Mouse (Mus musculus) heart, embryonic 15.5 days (tissue): ENCODE data around the gene Krtap29-1. TPM values are rescaled to one million over a fixed set of nuclear protein-coding genes. Genes with fewer than 3 reads are reported as not detected.
A peak's percentile ranks its signal among the peaks of the same experiment; 100 is the strongest.

ENCODE experiments used
- ATAC-seq: fragments of 200-750 bp; cut with Nextera tagmentation; replicated peaks from 2 replicates; pipeline ENCODE4 v1.8.0; 2017; ENCODE audit warnings: low read depth, moderate TSS enrichment; ENCODE audit not compliant: insufficient number of reproducible peaks, insufficient read depth, low FRiP score
- H3K27ac ChIP-seq: fragments of 300-500 bp; sonication (generic); 2 replicates; pipeline ENCODE4 v1.5.1; 2015; ENCODE audit warnings: mild to moderate bottlenecking, inconsistent platforms
- H3K27me3 ChIP-seq: fragments of 300-500 bp; sonication (generic); 2 replicates; pipeline ENCODE4 v1.6.1; 2015; ENCODE audit warnings: inconsistent platforms
- H3K36me3 ChIP-seq: fragments of 300-500 bp; sonication (generic); 2 replicates; pipeline ENCODE4 v1.6.1; 2015; ENCODE audit warnings: mild to moderate bottlenecking, inconsistent platforms
- H3K4me1 ChIP-seq: fragments of 300-500 bp; sonication (generic); replicated peaks from 2 replicates; pipeline ENCODE4 v1.6.1; 2015; ENCODE audit warnings: inconsistent platforms
- H3K4me2 ChIP-seq: fragments of 300-500 bp; sonication (generic); 2 replicates; pipeline ENCODE4 v1.6.1; 2015; ENCODE audit warnings: inconsistent platforms, mild to moderate bottlenecking, moderate library complexity
- H3K4me3 ChIP-seq: fragments of 300-500 bp; sonication (generic); 2 replicates; pipeline ENCODE4 v1.5.1; 2015; ENCODE audit warnings: mild to moderate bottlenecking, inconsistent platforms
- H3K9ac ChIP-seq: fragments of 300-500 bp; sonication (generic); 2 replicates; pipeline ENCODE4 v1.6.1; 2015; ENCODE audit warnings: mild to moderate bottlenecking, inconsistent platforms
- H3K9me3 ChIP-seq: fragments of 300-500 bp; sonication (generic); replicated peaks from 2 replicates; pipeline ENCODE4 v1.6.1; 2016; ENCODE audit warnings: inconsistent platforms
- WGBS: fragments of 180-500 bp; shearing (Covaris S2); methylation state at CpG from one replicate; pipeline ENCODE4 v1.1.7; 2015; ENCODE audit warnings: mixed read lengths; 5-methylcytosine and 5-hydroxymethylcytosine counted together
- polyA plus RNA-seq: library from polyadenylated mRNA; unstranded; fragments of >200 nt; fragmentation: Nextera tagmentation; extraction: Ambion mirVana; gene quantifications from 2 replicates; pipeline ENCODE4 v1.2.1, GENCODE M21; 2015

The Krtap29-1 gene
- polyA plus RNA-seq, 1 experiment from 2014 or later, result not detected

DNA sequence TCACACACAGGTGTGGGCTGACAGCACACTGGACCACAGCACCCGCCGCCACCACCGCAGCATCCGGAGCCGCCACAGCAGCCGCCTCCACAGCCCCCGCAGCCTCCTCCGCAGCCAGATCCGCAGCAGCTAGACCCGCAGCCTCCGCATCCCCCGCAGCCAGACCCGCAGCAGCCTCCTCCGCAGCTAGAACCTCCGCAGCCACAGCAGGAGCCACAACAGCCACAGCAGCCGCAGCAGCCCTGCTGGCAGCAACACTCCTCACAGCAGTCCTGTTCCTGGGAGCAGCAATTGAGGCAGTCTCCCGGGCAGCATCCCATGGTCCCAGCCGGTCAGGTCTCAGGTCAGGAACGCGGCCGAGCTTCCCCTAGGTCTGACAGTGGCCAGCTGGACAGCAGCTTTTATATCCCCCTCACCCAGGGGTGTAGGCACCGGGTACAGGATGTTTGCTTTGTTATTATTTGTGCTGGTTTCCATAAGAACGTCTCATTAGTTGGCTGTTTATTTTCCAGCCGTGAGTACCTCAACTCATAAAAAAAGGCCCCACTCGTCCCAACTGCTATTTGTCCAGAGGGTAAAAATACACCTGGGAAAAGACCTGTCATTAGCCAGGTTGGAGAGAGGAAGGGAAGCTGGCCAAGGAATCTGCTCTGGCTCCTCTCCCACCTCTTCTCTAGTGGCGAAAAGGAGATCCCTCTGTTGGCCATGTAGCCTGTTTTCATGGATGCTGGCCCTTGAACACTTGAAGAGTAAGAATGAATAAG is 14.9 kb upstream of the Krtap29-1 start, which contains the start of gene Krtap17-1:
Gene Krtap17-1, minus strand, starts transcription at position 375 of the 764 bp plus-strand sequence.
- Histone ChIP-seq H3K36me3 (no peaks in the 10 kb centered on the region), H3K9me3 (no peaks in the 10 kb centered on the region), H3K4me1 (no peaks in the 10 kb centered on the region), H3K4me3 (no peak within 1 kb of the TSS), H3K27ac (no peak within 1 kb of the TSS), H3K9ac (no peak within 1 kb of the TSS), H3K27me3 (peaks cover 40% of the 10 kb centered on the region), H3K4me2 (0 out of 2 replicates have a peak within 1 kb of the TSS, but pooled peaks have one; percentile 6)
- no peak for ATAC-seq
- WGBS, result 20% methylated on average over 26 of the region's 26 CpGs

- Histone ChIP-seq H3K4me3 (no peak overlapping the region), H3K4me1 (no peaks in the 10 kb centered on the region)
- WGBS, result 83% methylated on average over 3 of the region's 3 CpGs
Measured at GRCm38 (mm10) chr11:99990571-99990970, 11.7 kb upstream of the Krtap29-1 start.

DNA sequence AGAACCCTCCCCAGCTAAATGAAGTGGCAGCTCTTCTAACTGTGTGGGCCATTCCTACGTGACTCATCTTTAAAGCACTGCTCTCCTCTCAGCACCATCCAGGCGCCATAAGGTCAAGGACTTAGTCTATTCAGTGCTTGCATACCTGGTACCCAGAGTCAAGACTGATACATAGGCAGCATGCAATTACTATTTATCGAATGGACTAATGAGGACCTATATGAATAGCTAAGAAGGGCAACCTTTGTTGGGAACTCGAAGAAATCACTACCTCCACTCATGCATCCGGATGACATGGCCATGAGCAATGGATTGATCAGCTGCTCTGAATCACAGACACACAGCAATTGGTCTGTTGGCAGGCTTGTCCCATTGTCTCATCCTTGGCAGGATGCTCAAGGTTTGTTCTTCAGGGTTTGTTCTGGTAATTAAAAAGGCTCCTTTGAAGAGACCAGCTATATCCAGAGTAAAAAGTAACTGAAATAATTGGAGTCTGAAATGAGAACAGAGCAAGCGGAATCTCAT is 11.1 kb upstream of the Krtap29-1 start:
- Histone ChIP-seq H3K36me3 (no peaks in the 10 kb centered on the region), H3K4me2 (no peak overlapping the region), H3K27ac (no peak overlapping the region), H3K27me3 (peaks cover 34% of the 10 kb centered on the region), H3K4me1 (no peaks in the 10 kb centered on the region), H3K4me3 (no peak overlapping the region), H3K9me3 (no peaks in the 10 kb centered on the region), H3K9ac (no peak overlapping the region)
- ATAC-seq, result no peak
- 68% methylated on average over 6 of the region's 6 CpGs for WGBS

More at GRCm38 (mm10) chr11:99990571-99990970, 11.7 kb upstream of the Krtap29-1 start:
- Histone ChIP-seq H3K9ac (no peak overlapping the region), H3K4me2 (no peak overlapping the region), H3K36me3 (no peaks in the 10 kb centered on the region), H3K27ac (no peak overlapping the region), H3K27me3 (peaks cover 36% of the 10 kb centered on the region), H3K9me3 (no peaks in the 10 kb centered on the region)
- no peak for ATAC-seq

DNA sequence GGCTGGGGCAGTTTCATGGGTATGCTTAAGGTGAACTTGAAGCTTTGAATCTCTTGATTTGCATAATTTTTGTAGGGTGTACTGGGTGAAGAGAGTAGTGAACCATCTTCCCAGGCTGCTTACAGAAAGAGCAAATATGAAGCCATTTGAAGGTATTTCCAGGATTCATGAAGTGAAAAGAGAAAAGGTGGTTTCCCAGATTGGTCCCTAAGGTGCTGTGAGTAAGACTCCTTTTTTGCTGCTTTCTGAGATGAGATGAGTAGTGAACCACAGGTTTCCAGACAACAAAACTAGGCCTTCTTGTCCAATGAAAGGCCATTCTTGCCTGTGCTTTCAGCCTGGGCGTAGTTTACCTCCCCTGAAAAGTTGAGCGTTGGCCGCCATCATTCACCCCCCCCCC is 9.7 kb upstream of the Krtap29-1 start:
- no peak for ATAC-seq
- no peak overlapping the region for H3K9ac ChIP-seq
- H3K4me1 ChIP-seq, result no peaks in the 10 kb centered on the region
- peaks cover 28% of the 10 kb centered on the region for H3K27me3 ChIP-seq
- H3K4me3 ChIP-seq, result no peak overlapping the region
- H3K4me2 ChIP-seq, result no peak overlapping the region
- H3K27ac ChIP-seq, result no peak overlapping the region
- no peaks in the 10 kb centered on the region for H3K9me3 ChIP-seq
- no peaks in the 10 kb centered on the region for H3K36me3 ChIP-seq
- WGBS, result 86% methylated on average over 3 of the region's 3 CpGs

DNA sequence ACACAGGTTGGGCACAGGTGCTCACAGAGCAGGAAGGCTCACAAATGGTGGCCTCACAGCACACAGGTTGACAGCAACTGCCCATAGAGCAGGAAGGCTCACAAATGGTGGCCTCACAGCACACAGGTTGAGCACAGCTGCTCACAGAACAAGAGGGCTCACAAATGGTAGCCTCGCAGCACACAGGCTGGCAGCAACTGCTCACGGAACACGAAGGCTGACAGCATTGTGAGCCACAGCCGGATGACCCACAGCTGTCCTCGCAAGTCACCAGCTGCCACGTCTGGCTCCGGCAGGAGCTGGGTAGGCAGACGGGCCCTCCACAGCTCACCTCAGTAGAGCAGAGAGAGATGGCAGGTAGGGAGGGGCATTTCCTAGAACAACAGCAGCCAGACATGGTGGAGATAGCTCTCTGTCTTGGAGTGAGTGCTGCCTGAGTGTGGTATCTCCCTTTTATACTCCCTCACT is 7.4 kb upstream of the Krtap29-1 start, which contains the start of gene Krtap16-1:
Gene Krtap16-1, minus strand, starts transcription at position 418 of the 468 bp plus-strand sequence.
- Histone ChIP-seq H3K9ac (no peak within 1 kb of the TSS), H3K36me3 (no peaks in the 10 kb centered on the region), H3K4me2 (no peak within 1 kb of the TSS), H3K4me1 (no peaks in the 10 kb centered on the region), H3K9me3 (no peaks in the 10 kb centered on the region), H3K27ac (no peak within 1 kb of the TSS), H3K4me3 (no peak within 1 kb of the TSS), H3K27me3 (peaks cover 13% of the 10 kb centered on the region)
- WGBS, result 70% methylated on average over 8 of the region's 8 CpGs
- no peak for ATAC-seq

DNA sequence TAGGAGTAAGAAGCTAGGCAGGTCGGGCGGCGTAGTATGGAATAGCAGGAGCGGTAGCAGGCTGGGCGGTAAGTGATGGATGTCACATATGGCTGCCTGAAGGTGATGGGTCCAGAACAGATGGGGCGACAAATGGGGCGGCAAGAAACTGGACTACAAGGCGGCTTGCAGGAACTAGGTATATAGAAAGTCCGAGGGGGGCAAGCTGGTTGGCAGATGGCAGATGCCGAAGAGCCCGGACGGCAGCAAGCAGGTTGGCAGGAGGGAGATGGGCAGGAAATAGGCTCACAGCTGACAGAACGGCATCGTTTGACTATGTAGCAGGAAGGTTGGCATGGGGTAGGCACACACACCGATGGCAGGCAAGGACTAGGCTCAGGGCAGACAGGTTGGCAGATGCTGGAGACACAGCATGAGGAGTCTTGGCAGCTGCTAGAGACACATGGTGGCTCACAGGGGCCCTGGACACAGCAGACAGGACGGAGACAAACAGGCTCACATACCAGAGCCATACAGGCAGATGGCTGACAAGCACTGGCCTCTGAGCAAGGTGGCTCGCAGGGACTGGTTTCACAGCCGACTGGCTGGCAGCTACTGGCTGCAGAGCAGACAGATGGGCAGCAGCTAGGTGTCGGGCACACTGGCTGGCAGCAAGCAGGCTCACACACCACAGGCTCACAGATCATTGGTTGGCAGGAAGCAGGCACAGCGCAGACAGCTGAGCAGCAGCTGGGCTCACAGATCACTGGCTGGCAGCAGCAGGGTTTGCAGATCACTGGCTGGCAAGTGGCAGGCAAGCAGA is 6.6 kb upstream of the Krtap29-1 start:
- no peak overlapping the region for H3K4me2 ChIP-seq
- H3K36me3 ChIP-seq, result no peaks in the 10 kb centered on the region
- no peaks in the 10 kb centered on the region for H3K9me3 ChIP-seq
- no peak for ATAC-seq
- H3K27ac ChIP-seq, result no peak overlapping the region
- H3K4me3 ChIP-seq, result no peak overlapping the region
- H3K27me3 ChIP-seq, result peaks cover 13% of the 10 kb centered on the region
- 69% methylated on average over 20 of the region's 20 CpGs for WGBS
- H3K9ac ChIP-seq, result no peak overlapping the region
- no peaks in the 10 kb centered on the region for H3K4me1 ChIP-seq

GRCm38 (mm10) chr11:99983442-99983841 is 4.6 kb upstream of the Krtap29-1 start:
- ATAC-seq, result no peak
- Histone ChIP-seq H3K4me2 (no peak overlapping the region), H3K4me3 (no peak overlapping the region), H3K27ac (no peak overlapping the region), H3K27me3 (peaks cover 13% of the 10 kb centered on the region), H3K9ac (no peak overlapping the region), H3K9me3 (no peaks in the 10 kb centered on the region), H3K4me1 (no peaks in the 10 kb centered on the region), H3K36me3 (no peaks in the 10 kb centered on the region)
- 86% methylated on average over 1 of the region's 1 CpGs for WGBS

- H3K9ac ChIP-seq, result no peak overlapping the region
- no peak overlapping the region for H3K4me3 ChIP-seq
- 82% methylated on average over 9 of the region's 9 CpGs for WGBS
- H3K4me2 ChIP-seq, result no peak overlapping the region
- no peak for ATAC-seq
- H3K27me3 ChIP-seq, result peaks cover 13% of the 10 kb centered on the region
- no peaks in the 10 kb centered on the region for H3K9me3 ChIP-seq
- no peaks in the 10 kb centered on the region for H3K4me1 ChIP-seq
- H3K27ac ChIP-seq, result no peak overlapping the region
- no peaks in the 10 kb centered on the region for H3K36me3 ChIP-seq
Measured at GRCm38 (mm10) chr11:99982731-99983130, 3.9 kb upstream of the Krtap29-1 start.

DNA sequence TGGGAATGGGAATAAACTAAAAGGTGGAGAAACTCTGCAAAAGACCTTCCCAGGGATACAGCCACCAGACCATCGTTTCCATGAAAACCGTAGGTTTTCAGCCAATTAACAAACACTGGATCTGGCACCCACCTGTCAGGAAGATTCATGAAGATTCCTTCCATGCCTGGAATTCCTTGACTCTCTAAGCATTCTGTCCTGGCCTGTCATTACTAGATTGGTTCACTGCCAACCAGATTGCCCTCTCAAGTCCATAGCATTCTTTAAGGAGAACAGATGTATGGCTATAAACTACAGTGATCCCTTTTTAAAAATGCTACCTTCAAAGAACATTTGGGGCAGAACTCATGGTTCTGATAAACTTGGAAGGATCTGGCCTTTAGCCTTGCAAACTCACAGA is 12.9 kb downstream of the Krtap29-1 start:
- Histone ChIP-seq H3K9ac (no peak overlapping the region), H3K36me3 (no peaks in the 10 kb centered on the region), H3K4me3 (no peak overlapping the region), H3K9me3 (no peaks in the 10 kb centered on the region), H3K4me1 (no peaks in the 10 kb centered on the region), H3K27ac (no peak overlapping the region), H3K27me3 (no peaks in the 10 kb centered on the region), H3K4me2 (no peak overlapping the region)
- no peak for ATAC-seq
- WGBS, result 31% methylated on average over 2 of the region's 2 CpGs

GRCm38 (mm10) chr11:99964213-99964612 is 14.6 kb downstream of the Krtap29-1 start:
- no peaks in the 10 kb centered on the region for H3K27me3 ChIP-seq
- H3K27ac ChIP-seq, result no peak overlapping the region
- 49% methylated on average over 6 of the region's 6 CpGs for WGBS
- no peaks in the 10 kb centered on the region for H3K9me3 ChIP-seq
- no peaks in the 10 kb centered on the region for H3K36me3 ChIP-seq
- no peaks in the 10 kb centered on the region for H3K4me1 ChIP-seq
- no peak overlapping the region for H3K9ac ChIP-seq
- ATAC-seq, result no peak
- no peak overlapping the region for H3K4me3 ChIP-seq
- no peak overlapping the region for H3K4me2 ChIP-seq

DNA sequence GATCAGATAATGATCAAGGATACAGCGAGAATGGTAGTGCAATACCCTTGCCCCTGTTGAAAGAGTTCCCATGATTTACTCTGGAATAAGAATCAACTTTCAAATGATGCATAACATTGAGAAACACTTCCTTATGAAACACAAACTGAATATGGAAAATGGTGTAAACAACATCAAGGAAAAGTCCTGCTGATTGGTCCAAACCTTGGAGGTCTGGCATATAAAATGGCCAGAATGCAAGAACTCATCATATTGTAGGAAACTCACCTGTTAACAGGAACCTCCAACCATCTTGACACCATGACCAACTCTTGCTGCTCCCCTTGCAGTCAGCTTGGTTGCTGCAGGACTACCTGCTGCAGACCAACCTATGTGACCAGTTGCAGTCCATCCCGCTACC is 30.7 kb downstream of the Krtap29-1 start, which contains the start of gene Krtap9-5:
Gene Krtap9-5, plus strand, starts transcription at position 301 of the 400 bp plus-strand sequence.
- Histone ChIP-seq H3K4me3 (no peak within 1 kb of the TSS), H3K4me2 (no peak within 1 kb of the TSS), H3K36me3 (no peaks in the 10 kb centered on the region), H3K9ac (no peak within 1 kb of the TSS), H3K9me3 (no peaks in the 10 kb centered on the region), H3K4me1 (no peaks in the 10 kb centered on the region), H3K27ac (no peak within 1 kb of the TSS), H3K27me3 (no peaks in the 10 kb centered on the region)
- ATAC-seq, result no peak
- WGBS, result 75% methylated on average over 2 of the region's 2 CpGs
